10 mouse cellular contexts compared by ENCODE assay signal in genomic region chr16:33178278-33179074, GRCm38 (mm10). TPM values are rescaled to one million over a fixed set of nuclear protein-coding genes. Genes with fewer than 3 reads are reported as not detected.
DNase-seq lines count a peak whose midpoint lies in the region; ATAC-seq lines count a peak whose summit lies in the region.
"Had no signal": no experiment of that assay in that cellular context is flagged by ENCODE, and none has a peak within 500 bp of the region (broad histone marks: within the 10 kb centered on the region; RNA-seq: fewer than 3 reads in every experiment).

No protein-coding gene starts in this region.

- H3K4me1 ChIP-seq in hindbrain, embryonic 14.5 days (replicated peaks; ENCODE audit: control insufficient read depth, insufficient read depth, low read length) = no peaks in the 10 kb centered on the region
- H3K4me1 ChIP-seq: stomach, embryonic 15.5 days had no signal

- H3K4me2 ChIP-seq in hindbrain, embryonic 14.5 days (replicated peaks) = 0 out of 2 replicates have a peak overlapping the region, but pooled peaks have one; percentile 12
- H3K4me2 ChIP-seq: stomach, embryonic 15.5 days had no signal

- no peak overlapping the region for H3K27ac ChIP-seq in hindbrain, embryonic 14.5 days
- peak overlapping the region; percentile 96 for H3K27ac ChIP-seq in macrophage
- H3K27ac ChIP-seq: stomach, embryonic 15.5 days had no signal

- no peaks in the 10 kb centered on the region for H3K27me3 ChIP-seq in hindbrain, embryonic 14.5 days (ENCODE audit: control insufficient read depth, insufficient read depth, low read length)
- H3K27me3 ChIP-seq: stomach, embryonic 15.5 days had no signal

- no peaks in the 10 kb centered on the region for H3K36me3 ChIP-seq in hindbrain, embryonic 14.5 days (replicated peaks; ENCODE audit: control insufficient read depth, insufficient read depth)
- no peaks in the 10 kb centered on the region for H3K36me3 ChIP-seq in macrophage (ENCODE audit: inconsistent target)
- H3K36me3 ChIP-seq: G1E; stomach, embryonic 15.5 days had no signal

- H3K9ac ChIP-seq in hindbrain, embryonic 14.5 days = no peak overlapping the region
- H3K9ac ChIP-seq: stomach, embryonic 15.5 days had no signal

- no peaks in the 10 kb centered on the region for H3K9me3 ChIP-seq in hindbrain, embryonic 14.5 days (ENCODE audit: control insufficient read depth, low read length)
- H3K9me3 ChIP-seq: stomach, embryonic 15.5 days had no signal

- H3K79me2 ChIP-seq in macrophage (ENCODE audit: inconsistent target) = no peaks in the 10 kb centered on the region

- 63% methylated on average over 17 of the region's 17 CpGs for WGBS in hindbrain, embryonic 14.5 days
- WGBS in macrophage (ENCODE audit: missing documents) = 15% methylated on average over 17 of the region's 17 CpGs

- H3K4me3 ChIP-seq in hindbrain, embryonic 14.5 days (replicated peaks; ENCODE audit: low read length) = no peak overlapping the region
- H3K4me3 ChIP-seq in macrophage (ENCODE audit: inconsistent target) = no peak overlapping the region
- H3K4me3 ChIP-seq: stomach, embryonic 15.5 days had no signal

- DNase-seq in cerebellum, postnatal 25 days = peak; percentile 33 to 35
- no peak for DNase-seq in cerebellum, postnatal 4 days (ENCODE audit: low spot score in 2 of 2)
- DNase-seq in spleen, postnatal 36 days (ENCODE audit: low spot score in 2 of 2) = peak; percentile 35 to 50
- no peak for DNase-seq in spleen, postnatal 4 days (ENCODE audit: low spot score in 2 of 2)
- DNase-seq in hindbrain, embryonic 14.5 days (ENCODE audit: low spot score) = no peak
- DNase-seq in telencephalon, adult 2 months (ENCODE audit: low read depth, low spot score) = peak; percentile 93
- no peak for DNase-seq in embryo, embryonic 10 days (ENCODE audit: low spot score)

- no peak for ATAC-seq in hindbrain, embryonic 14.5 days (ENCODE audit: low FRiP score)

RNA-seq across cellular contexts. Expression of gene Osbpl11, which starts 6.4 kb away (rescaled TPM):
- polyA plus RNA-seq in hindbrain, embryonic 14.5 days (2014; fragmentation: Nextera tagmentation; extraction: Ambion mirVana) = 18.0 and 20.9 TPM in 2 replicates
- total RNA-seq in macrophage (2018; cell fraction: chromatin; rRNA removed) = 100 to 1,000 TPM in 6 of 26 experiments, 10 to 100 TPM in 20; 19.8 to 154 (median 51.0) TPM
- 100 to 1,000 TPM in 3 of 26 experiments, 10 to 100 TPM in 23; 21.4 to 113 (median 53.4) TPM for total RNA-seq in macrophage (2018; cell fraction: cytosol; rRNA removed)
- total RNA-seq in macrophage (2018; cell fraction: nucleus; rRNA removed) = 100 to 1,000 TPM in 4 of 26 experiments, 10 to 100 TPM in 22; 34.6 to 144 (median 55.3) TPM
- 41.2 to 73.0 TPM (median 51.8 TPM) in 3 replicates for polyA plus RNA-seq in macrophage (2018)

Comparison
In these comparisons a context has a peak if more than half of its experiments do, and no peak if none do; other contexts are left out.
1. DNase-seq: peak in cerebellum, postnatal 25 days (2 of 2), spleen, postnatal 36 days (2 of 2) and telencephalon, adult 2 months (single experiment); none in cerebellum, postnatal 4 days (0 of 2), spleen, postnatal 4 days (0 of 2), hindbrain, embryonic 14.5 days (single experiment) and embryo, embryonic 10 days (single experiment).